12 mouse cellular contexts compared by ENCODE assay signal in the genomic region with DNA sequence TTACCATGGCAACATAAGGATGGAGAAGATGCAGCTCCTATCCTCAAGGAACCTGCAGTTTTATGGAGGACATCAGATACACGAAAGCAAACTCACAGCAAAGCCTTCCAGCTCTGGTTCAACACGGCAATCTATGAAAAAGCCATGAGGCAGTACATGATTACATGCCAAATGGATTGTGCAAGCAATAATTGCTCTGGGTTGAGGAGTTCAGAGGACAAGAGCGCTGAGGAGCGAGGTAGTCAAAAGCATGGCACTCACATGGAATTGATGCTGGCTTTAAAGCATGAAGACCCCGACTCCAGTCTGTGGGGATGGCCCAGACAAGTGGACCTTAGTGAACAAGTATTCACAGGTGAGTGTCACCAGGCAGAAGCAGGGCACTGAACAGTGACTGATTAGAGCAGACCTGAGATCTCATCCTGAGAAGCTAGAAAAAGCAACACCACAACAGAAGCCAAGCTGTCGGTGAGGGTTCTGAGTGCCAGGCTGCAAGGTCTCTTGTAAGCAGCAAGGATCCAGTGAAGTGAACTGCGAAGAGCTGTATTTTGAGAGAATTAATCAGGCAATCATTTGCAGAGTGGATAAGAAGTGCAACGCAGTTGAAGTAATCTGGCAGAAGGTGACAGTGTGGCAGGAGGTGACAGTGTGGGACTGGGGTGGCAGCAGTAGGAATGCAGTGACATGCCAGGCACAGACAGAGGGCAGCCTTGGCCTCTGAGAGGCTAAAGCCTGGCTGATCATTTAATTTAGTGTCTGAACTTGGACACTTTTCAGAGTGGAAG. TPM values are rescaled to one million over a fixed set of nuclear protein-coding genes. Genes with fewer than 3 reads are reported as not detected.
DNase-seq lines count a peak whose midpoint lies in the region; ATAC-seq and TF ChIP-seq lines count a peak whose summit lies in the region.
"Had no signal": no experiment of that assay in that cellular context is flagged by ENCODE, and none has a peak within 500 bp of the region (broad histone marks: within the 10 kb centered on the region; RNA-seq: fewer than 3 reads in every experiment).

No protein-coding gene starts in this region.

- H3K36me3 ChIP-seq in heart, adult 2 months (ENCODE audit: control insufficient read depth, insufficient read depth, low read length), result no peaks in the 10 kb centered on the region
- no peaks in the 10 kb centered on the region for H3K36me3 ChIP-seq in heart, embryonic 12.5 days
- H3K36me3 ChIP-seq in liver, postnatal 0 days (replicated peaks; ENCODE audit: insufficient read depth, low read length), result no peaks in the 10 kb centered on the region
- H3K36me3 ChIP-seq: stomach, embryonic 15.5 days had no signal

- peak; percentile 26 to 28 for DNase-seq in heart, adult 2 months
- DNase-seq in liver, postnatal 0 days, result no peak
- no peak for DNase-seq in liver
- peak; percentile 53 for DNase-seq in cerebellum, adult 8-10 months
- DNase-seq in lung, postnatal 25 days (ENCODE audit: low spot score), result peak; percentile 44
- DNase-seq in thymus, postnatal 36 days, result no peak
- DNase-seq: embryo, embryonic 11 days; retina, postnatal 1 day had no signal

- no peak overlapping the region for H3K9ac ChIP-seq in heart, adult 2 months (ENCODE audit: low read depth, low read length)
- H3K9ac ChIP-seq in heart, embryonic 12.5 days, result no peak overlapping the region
- no peak overlapping the region for H3K9ac ChIP-seq in liver, postnatal 0 days (replicated peaks)
- H3K9ac ChIP-seq: stomach, embryonic 15.5 days had no signal

- intact Hi-C loops in heart, adult 2 months (cut with DNase I), result loop anchor here (2.0 kb wide), 1 partner anchor 22 kb away; the partner anchor contains the start of gene Pknox2

- no peak overlapping the region for H3K4me2 ChIP-seq in heart, embryonic 12.5 days
- H3K4me2 ChIP-seq in liver, postnatal 0 days (ENCODE audit: low read depth, low read length), result no peak overlapping the region
- H3K4me2 ChIP-seq: stomach, embryonic 15.5 days had no signal

- TF ChIP-seq POLR2A in heart, adult 2 months (IDR thresholded peaks at IDR 0.05; ENCODE audit: insufficient read depth, low read depth, low read length), result no peak

- 0 out of 2 replicates have a peak, but pooled peaks have one; percentile 26 for TF ChIP-seq EP300 in heart, adult 2 months (IDR thresholded peaks at IDR 0.05; ENCODE audit: insufficient read depth, low read depth, low read length)
- TF ChIP-seq EP300 in liver, postnatal 0 days (IDR thresholded peaks at IDR 0.05; ENCODE audit: low read depth), result no peak

- ATAC-seq in heart, embryonic 12.5 days (ENCODE audit: insufficient number of reproducible peaks, low FRiP score), result no peak
- no peak for ATAC-seq in liver, postnatal 0 days
- ATAC-seq in granulocyte monocyte progenitor cell, adult 5-6 weeks (replicated peaks; ENCODE audit: poor library complexity, severe bottlenecking), result no peak

- H3K4me1 ChIP-seq in heart, adult 2 months (ENCODE audit: control insufficient read depth, insufficient read depth, low read length), result peaks cover 7% of the 10 kb centered on the region
- no peaks in the 10 kb centered on the region for H3K4me1 ChIP-seq in heart, embryonic 12.5 days (replicated peaks)
- H3K4me1 ChIP-seq in liver, postnatal 0 days (ENCODE audit: insufficient read depth), result no peaks in the 10 kb centered on the region
- H3K4me1 ChIP-seq: stomach, embryonic 15.5 days had no signal

- no peaks in the 10 kb centered on the region for H3K27me3 ChIP-seq in heart, adult 2 months (ENCODE audit: control insufficient read depth, insufficient read depth, low read length)
- H3K27me3 ChIP-seq in heart, embryonic 12.5 days (replicated peaks), result no peaks in the 10 kb centered on the region
- H3K27me3 ChIP-seq in liver, postnatal 0 days (ENCODE audit: insufficient read depth, low read length), result no peaks in the 10 kb centered on the region
- H3K27me3 ChIP-seq: stomach, embryonic 15.5 days had no signal

- H3K9me3 ChIP-seq in heart, embryonic 12.5 days (replicated peaks), result no peaks in the 10 kb centered on the region
- H3K9me3 ChIP-seq in liver, postnatal 0 days (ENCODE audit: low read length), result no peaks in the 10 kb centered on the region
- H3K9me3 ChIP-seq: stomach, embryonic 15.5 days had no signal

- H3K27ac ChIP-seq in heart, adult 2 months, result no peak overlapping the region
- H3K27ac ChIP-seq in heart, embryonic 12.5 days (ENCODE audit: poor library complexity, severe bottlenecking), result no peak overlapping the region
- H3K27ac ChIP-seq in liver, postnatal 0 days (ENCODE audit: low read depth), result no peak overlapping the region
- H3K27ac ChIP-seq: macrophage; stomach, embryonic 15.5 days had no signal

- no peak overlapping the region for H3K4me3 ChIP-seq in heart, adult 2 months
- H3K4me3 ChIP-seq in heart, embryonic 12.5 days, result no peak overlapping the region
- no peak overlapping the region for H3K4me3 ChIP-seq in liver, postnatal 0 days (ENCODE audit: low read depth, low read length)
- H3K4me3 ChIP-seq: stomach, embryonic 15.5 days had no signal

- 75% methylated on average over 8 of the region's 8 CpGs for WGBS in heart, adult 2 months
- 70% methylated on average over 8 of the region's 8 CpGs for WGBS in heart, embryonic 12.5 days
- WGBS in liver, postnatal 0 days (ENCODE audit: insufficient replicate concordance), result 81% methylated on average over 8 of the region's 8 CpGs

- TF ChIP-seq CTCF in heart, adult 2 months (IDR thresholded peaks at IDR 0.05), result peak; percentile 71
- peak; percentile 33 for TF ChIP-seq CTCF in liver, postnatal 0 days (IDR thresholded peaks at IDR 0.05; ENCODE audit: low read depth)

- H3K79me2 ChIP-seq in heart, adult 2 months (replicated peaks; ENCODE audit: control insufficient read depth, insufficient read depth, low read length), result no peaks in the 10 kb centered on the region

RNA-seq across cellular contexts. Expression of gene Pknox2, which starts 22.3 kb away (rescaled TPM):
- 1 to 10 TPM; 7.8 to 9.0 TPM for total RNA-seq in heart, adult 2 months (2021)
- 9.9 and 13.5 TPM in 2 replicates for polyA plus RNA-seq in heart, adult 2 months (2012; rRNA removed)
- polyA plus RNA-seq in heart, embryonic 12.5 days (2016; fragmentation: Nextera tagmentation; extraction: Ambion mirVana), result 8.2 and 8.8 TPM in 2 replicates
- 0.18 and 0.27 TPM in 2 replicates for polyA plus RNA-seq in liver, postnatal 0 days (2015; fragmentation: Nextera tagmentation; extraction: Ambion mirVana)
- not detected in 2 replicates for total RNA-seq in granulocyte monocyte progenitor cell, adult 5-6 weeks (2014; fragmentation: Nextera tagmentation)
- total RNA-seq in granulocyte monocyte progenitor cell, adult 5-6 weeks (2017), result not detected in 2 replicates
- polyA plus RNA-seq: macrophage had no signal

Comparison
In these comparisons a context has a peak if more than half of its experiments do, and no peak if none do; other contexts are left out.
1. DNase-seq: peak in heart, adult 2 months (2 of 2), cerebellum, adult 8-10 months (single experiment) and lung, postnatal 25 days (single experiment); none in liver, postnatal 0 days (single experiment), liver (single experiment) and thymus, postnatal 36 days (0 of 2).